Mouse (Mus musculus): Measurements from ENCODE around the gene Snrnp25.

Gene Snrnp25

GRCm38 (mm10) chr11:32247068-32247467, 41.9 kb downstream of the Snrnp25 start:
- peak; percentile 29 to 40 for DNase-seq

GRCm38 (mm10) chr11:32248350-32248749, 43.1 kb downstream of the Snrnp25 start:
- no peak for DNase-seq

- DNase-seq, result no peak
Observed at GRCm38 (mm10) chr11:32250880-32251763, 45.9 kb downstream of the Snrnp25 start.

- DNase-seq, result no peak
Observed at GRCm38 (mm10) chr11:32253121-32253520, 47.9 kb downstream of the Snrnp25 start.

- no peak for DNase-seq
Observed at GRCm38 (mm10) chr11:32256146-32256545, 50.9 kb downstream of the Snrnp25 start.

GRCm38 (mm10) chr11:32256566-32256965, 51.4 kb downstream of the Snrnp25 start:
- DNase-seq, result no peak

Measured in cerebellum, postnatal 10 days (tissue).